Mouse (Mus musculus): ENCODE measurements around the gene Wfdc15b. TPM values are rescaled to one million over a fixed set of nuclear protein-coding genes. Genes with fewer than 3 reads are reported as not detected.

Wfdc15b gene
- polyA plus RNA-seq, 1 experiment, result 3.2 TPM

DNA sequence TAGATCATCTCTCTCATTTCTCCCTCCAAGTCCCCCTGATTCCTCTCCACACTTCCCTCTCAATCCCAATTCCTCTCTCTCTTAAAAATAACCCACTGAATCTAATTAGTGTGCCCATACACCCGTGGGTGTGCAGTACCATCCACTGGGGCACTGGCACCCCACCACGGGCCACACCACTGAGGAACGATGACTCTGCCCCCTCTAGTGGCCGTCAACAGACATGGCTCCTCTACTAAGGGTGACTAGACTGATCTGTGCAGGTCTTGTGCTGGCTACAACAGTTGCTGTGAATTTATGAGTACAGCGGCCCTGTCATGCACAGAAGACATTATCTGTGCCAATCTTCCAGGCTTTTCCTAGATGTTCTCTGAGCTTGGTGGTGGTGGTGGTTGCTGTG, 32.7 kb downstream of the Wfdc15b start:
- H3K4me1 ChIP-seq (ENCODE audit: control insufficient read depth, insufficient read depth, low read length), result no peaks in the 10 kb centered on the region
- TF ChIP-seq CTCF (IDR thresholded peaks at IDR 0.05; ENCODE audit: control insufficient read depth, insufficient read depth, low read length) (peak; percentile 64), POLR2A (IDR thresholded peaks at IDR 0.05; ENCODE audit: borderline replicate concordance, control insufficient read depth, low read depth, low read length) (no peak)
- H3K27ac ChIP-seq (ENCODE audit: control insufficient read depth, insufficient read depth, low read depth, low read length, poor library complexity), result no peak overlapping the region
- no peak overlapping the region for H3K4me3 ChIP-seq (replicated peaks; ENCODE audit: control insufficient read depth, low read depth, low read length)
- 22% methylated on average over 5 of the region's 5 CpGs for WGBS

DNA sequence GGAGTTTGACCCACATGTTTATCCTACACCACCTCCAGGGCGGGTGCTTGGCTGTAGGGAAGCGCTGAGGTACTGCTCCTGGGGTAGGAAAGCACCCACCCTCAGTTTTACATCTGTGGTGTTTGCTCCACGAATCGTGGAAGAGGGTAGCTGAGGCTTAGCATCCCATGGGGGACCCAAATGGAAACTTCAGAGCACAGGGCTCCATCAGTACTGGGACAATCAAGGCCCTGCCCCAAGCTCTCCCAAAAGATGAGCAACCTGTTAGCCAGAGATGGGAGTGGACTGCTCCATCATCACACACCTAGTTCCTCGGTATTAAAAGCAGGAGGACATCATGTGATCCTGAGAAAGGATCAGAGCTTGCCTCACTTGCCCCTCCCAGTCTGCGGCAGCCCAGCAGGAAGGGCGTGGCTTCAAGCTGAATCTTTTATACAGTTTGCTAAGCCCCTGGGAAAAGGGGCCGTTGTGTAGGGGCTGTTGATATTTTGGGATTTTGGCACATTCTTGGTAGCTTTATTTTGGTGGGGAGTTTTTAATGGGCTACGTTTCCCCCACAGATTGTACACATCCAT, 37.2 kb downstream of the Wfdc15b start:
- 33% methylated on average over 9 of the region's 9 CpGs for WGBS
- H3K27ac ChIP-seq (ENCODE audit: control insufficient read depth, insufficient read depth, low read depth, low read length, poor library complexity), result no peak overlapping the region
- no peaks in the 10 kb centered on the region for H3K4me1 ChIP-seq (ENCODE audit: control insufficient read depth, insufficient read depth, low read length)
- TF ChIP-seq POLR2A (IDR thresholded peaks at IDR 0.05; ENCODE audit: borderline replicate concordance, control insufficient read depth, low read depth, low read length), result no peak
- no peak for TF ChIP-seq CTCF (IDR thresholded peaks at IDR 0.05; ENCODE audit: control insufficient read depth, insufficient read depth, low read length)
- H3K4me3 ChIP-seq (replicated peaks; ENCODE audit: control insufficient read depth, low read depth, low read length), result no peak overlapping the region

DNA sequence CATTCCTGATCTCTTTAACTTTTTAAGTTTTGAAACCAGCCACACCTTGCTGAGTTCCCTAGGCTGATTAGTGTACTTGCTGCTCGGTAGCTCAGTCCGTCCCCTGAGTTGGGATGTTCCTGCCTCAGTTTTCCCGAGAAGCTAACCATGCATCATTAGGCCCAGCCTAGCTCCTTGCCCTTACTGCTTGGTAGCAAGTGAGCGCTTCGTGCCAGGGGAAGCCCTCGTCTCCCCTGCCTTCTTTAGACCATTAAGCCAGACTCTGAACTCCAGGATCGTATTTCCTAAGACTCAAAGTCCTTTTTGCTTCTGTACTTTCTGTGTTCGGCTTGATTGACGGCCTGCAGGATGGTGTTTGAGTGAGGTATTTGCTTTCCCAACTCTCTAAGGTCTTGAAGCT, 38.1 kb downstream of the Wfdc15b start:
- Histone ChIP-seq H3K4me1 (ENCODE audit: control insufficient read depth, insufficient read depth, low read length) (no peaks in the 10 kb centered on the region), H3K27ac (ENCODE audit: control insufficient read depth, insufficient read depth, low read depth, low read length, poor library complexity) (no peak overlapping the region), H3K4me3 (replicated peaks; ENCODE audit: control insufficient read depth, low read depth, low read length) (no peak overlapping the region)
- 86% methylated on average over 9 of the region's 9 CpGs for WGBS
- TF ChIP-seq CTCF (IDR thresholded peaks at IDR 0.05; ENCODE audit: control insufficient read depth, insufficient read depth, low read length) (no peak), POLR2A (IDR thresholded peaks at IDR 0.05; ENCODE audit: borderline replicate concordance, control insufficient read depth, low read depth, low read length) (no peak)

DNA sequence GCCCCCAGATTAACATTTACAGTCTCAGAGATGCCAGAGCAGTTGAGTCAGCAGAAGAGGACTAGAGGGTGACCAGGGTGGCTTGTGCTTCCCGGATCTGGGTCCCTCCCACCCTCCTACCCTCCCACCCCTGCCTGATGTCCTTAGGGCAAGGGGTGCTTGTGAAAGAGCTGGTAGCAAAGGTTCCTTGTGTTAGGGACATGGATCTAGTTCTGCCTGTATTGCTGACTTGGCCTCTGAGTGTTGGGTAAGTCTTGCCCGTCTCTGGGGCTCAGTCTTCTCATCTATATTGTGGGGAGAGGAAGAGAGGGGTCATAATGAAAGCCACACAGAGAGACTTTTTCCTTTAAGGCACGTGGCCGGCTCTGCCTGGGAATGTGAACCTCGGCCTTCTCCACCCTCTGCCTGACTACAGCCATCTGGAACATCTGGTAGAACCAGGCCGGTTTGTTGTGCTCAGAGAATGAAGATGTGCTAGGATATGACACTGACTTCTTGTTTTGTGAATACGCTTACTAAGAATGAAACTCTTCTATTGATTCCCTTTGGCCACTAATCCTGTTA, 38.7 kb downstream of the Wfdc15b start, which contains the start of gene Wfdc5:
Gene Wfdc5 (minus strand): TSS at position 51 of the 564 bp plus-strand sequence.
- WGBS, result 76% methylated on average over 7 of the region's 7 CpGs
- Histone ChIP-seq H3K4me3 (replicated peaks; ENCODE audit: control insufficient read depth, low read depth, low read length) (no peak within 1 kb of the TSS), H3K4me1 (ENCODE audit: control insufficient read depth, insufficient read depth, low read length) (no peaks in the 10 kb centered on the region), H3K27ac (ENCODE audit: control insufficient read depth, insufficient read depth, low read depth, low read length, poor library complexity) (no peak within 1 kb of the TSS)
- TF ChIP-seq POLR2A (IDR thresholded peaks at IDR 0.05; ENCODE audit: borderline replicate concordance, control insufficient read depth, low read depth, low read length), result no peak
- TF ChIP-seq CTCF (IDR thresholded peaks at IDR 0.05; ENCODE audit: control insufficient read depth, insufficient read depth, low read length), result no peak

DNA sequence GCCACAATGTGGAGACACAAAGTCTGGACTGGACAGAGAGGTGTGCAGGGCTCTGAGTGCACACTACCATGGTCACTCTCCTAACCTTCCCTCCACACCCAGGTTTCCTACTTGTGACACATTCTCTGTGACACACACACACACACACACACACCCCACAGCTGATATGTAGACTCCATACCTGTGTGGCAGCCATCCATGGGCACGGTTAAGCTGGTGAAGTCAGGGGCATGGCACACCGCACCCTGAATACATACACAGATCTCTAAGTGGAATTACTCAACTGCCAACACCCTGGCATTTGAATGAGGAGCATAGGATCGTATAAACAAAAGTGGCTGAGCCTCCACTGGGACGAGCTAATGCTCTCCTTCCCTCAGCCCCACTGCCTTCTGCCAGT, 40.7 kb downstream of the Wfdc15b start:
- Histone ChIP-seq H3K4me1 (ENCODE audit: control insufficient read depth, insufficient read depth, low read length) (no peaks in the 10 kb centered on the region), H3K4me3 (replicated peaks; ENCODE audit: control insufficient read depth, low read depth, low read length) (no peak overlapping the region), H3K27ac (ENCODE audit: control insufficient read depth, insufficient read depth, low read depth, low read length, poor library complexity) (no peak overlapping the region)
- TF ChIP-seq POLR2A (IDR thresholded peaks at IDR 0.05; ENCODE audit: borderline replicate concordance, control insufficient read depth, low read depth, low read length) (no peak), CTCF (IDR thresholded peaks at IDR 0.05; ENCODE audit: control insufficient read depth, insufficient read depth, low read length) (no peak)
- 70% methylated on average over 4 of the region's 4 CpGs for WGBS

DNA sequence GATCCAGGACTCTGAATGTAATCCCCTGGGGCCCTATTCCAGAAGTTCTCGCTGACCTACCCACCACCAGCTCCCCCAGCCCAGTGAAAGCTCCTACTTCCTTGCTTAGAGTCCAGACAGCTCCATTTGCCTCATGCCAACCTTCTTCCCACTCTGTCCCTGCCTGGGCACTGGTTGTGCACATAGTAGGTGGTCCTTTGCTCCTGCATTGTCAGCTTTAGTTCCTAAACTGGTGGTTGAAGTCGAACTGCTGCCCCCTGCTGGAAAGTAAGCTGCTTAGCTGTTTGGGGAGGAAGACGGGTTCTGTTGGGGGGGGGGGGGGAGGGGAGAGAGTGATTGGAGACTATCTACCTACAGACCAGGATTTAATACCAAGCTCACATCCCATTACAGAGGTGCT, 41.3 kb downstream of the Wfdc15b start:
- H3K27ac ChIP-seq (ENCODE audit: control insufficient read depth, insufficient read depth, low read depth, low read length, poor library complexity), result no peak overlapping the region
- no peak overlapping the region for H3K4me3 ChIP-seq (replicated peaks; ENCODE audit: control insufficient read depth, low read depth, low read length)
- 30% methylated on average over 3 of the region's 3 CpGs for WGBS
- no peaks in the 10 kb centered on the region for H3K4me1 ChIP-seq (ENCODE audit: control insufficient read depth, insufficient read depth, low read length)
- TF ChIP-seq CTCF (IDR thresholded peaks at IDR 0.05; ENCODE audit: control insufficient read depth, insufficient read depth, low read length) (peak; percentile 31; the same call in 1 of the 2 replicates), POLR2A (IDR thresholded peaks at IDR 0.05; ENCODE audit: borderline replicate concordance, control insufficient read depth, low read depth, low read length) (no peak)

DNA sequence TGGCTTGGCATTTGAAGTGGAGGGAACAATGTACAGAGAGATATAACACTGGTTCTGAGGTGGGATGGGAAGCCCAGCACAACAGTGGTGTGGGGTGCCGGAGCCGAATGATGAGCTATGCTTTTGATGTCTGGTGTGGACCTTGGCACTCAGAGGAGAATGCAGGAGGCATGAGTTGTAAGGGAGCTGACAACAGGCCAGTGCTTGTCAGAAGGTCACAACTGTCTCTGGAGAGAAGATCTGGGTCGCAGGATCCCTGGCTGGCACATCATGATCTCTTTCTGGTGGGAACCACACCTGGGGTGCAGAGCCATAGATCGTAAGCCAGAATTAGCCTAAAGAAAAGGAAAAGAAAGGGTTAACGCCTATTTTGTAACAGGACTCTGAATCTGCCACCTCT, 43.6 kb downstream of the Wfdc15b start:
- 82% methylated on average over 5 of the region's 5 CpGs for WGBS
- Histone ChIP-seq H3K4me3 (replicated peaks; ENCODE audit: control insufficient read depth, low read depth, low read length) (no peak overlapping the region), H3K4me1 (ENCODE audit: control insufficient read depth, insufficient read depth, low read length) (no peaks in the 10 kb centered on the region), H3K27ac (ENCODE audit: control insufficient read depth, insufficient read depth, low read depth, low read length, poor library complexity) (no peak overlapping the region)
- TF ChIP-seq CTCF (IDR thresholded peaks at IDR 0.05; ENCODE audit: control insufficient read depth, insufficient read depth, low read length), result no peak
- TF ChIP-seq POLR2A (IDR thresholded peaks at IDR 0.05; ENCODE audit: borderline replicate concordance, control insufficient read depth, low read depth, low read length), result no peak

DNA sequence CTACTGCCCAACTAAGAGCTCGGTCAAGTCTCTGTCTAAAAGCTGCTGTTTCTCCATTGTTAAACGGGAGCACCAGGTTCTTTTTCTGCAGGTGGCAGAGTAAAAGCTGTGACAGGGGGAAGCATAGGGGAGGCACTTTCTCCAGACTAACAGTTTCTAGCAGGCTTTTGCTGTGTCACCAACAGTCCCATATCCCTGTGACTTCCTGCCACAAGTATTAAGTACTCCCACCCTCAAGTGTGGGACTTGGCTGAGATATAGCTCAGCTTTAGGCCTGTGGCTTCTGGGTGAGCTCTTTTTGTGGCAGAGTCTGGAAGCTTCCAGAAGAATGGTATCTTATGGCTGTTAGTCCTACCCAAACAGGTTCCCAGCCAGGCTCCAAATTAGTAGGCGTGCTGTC, 45.6 kb downstream of the Wfdc15b start:
- no peaks in the 10 kb centered on the region for H3K4me1 ChIP-seq (ENCODE audit: control insufficient read depth, insufficient read depth, low read length)
- WGBS, result 21% methylated on average over 3 of the region's 3 CpGs

More for the DNA sequence above, 45.6 kb downstream of the Wfdc15b start:
- no peak overlapping the region for H3K4me3 ChIP-seq (replicated peaks; ENCODE audit: control insufficient read depth, low read depth, low read length)
- H3K27ac ChIP-seq (ENCODE audit: control insufficient read depth, insufficient read depth, low read depth, low read length, poor library complexity), result no peak overlapping the region
- TF ChIP-seq POLR2A (IDR thresholded peaks at IDR 0.05; ENCODE audit: borderline replicate concordance, control insufficient read depth, low read depth, low read length), result no peak
- TF ChIP-seq CTCF (IDR thresholded peaks at IDR 0.05; ENCODE audit: control insufficient read depth, insufficient read depth, low read length), result no peak

All from bone marrow, adult 2 months (tissue).